Mouse (Mus musculus) CH12F3 (cell line): Measurements from ENCODE around the gene Mmp19.

ENCODE experiments used
- in situ Hi-C: fragments of 300-500 bp; cut with MboI; formaldehyde crosslinking; loops from 2 replicates; pipeline ENCODE4 v1.14.3; 2020; ENCODE audit warnings: low sequenced_read_pairs

Mmp19 gene

DNA sequence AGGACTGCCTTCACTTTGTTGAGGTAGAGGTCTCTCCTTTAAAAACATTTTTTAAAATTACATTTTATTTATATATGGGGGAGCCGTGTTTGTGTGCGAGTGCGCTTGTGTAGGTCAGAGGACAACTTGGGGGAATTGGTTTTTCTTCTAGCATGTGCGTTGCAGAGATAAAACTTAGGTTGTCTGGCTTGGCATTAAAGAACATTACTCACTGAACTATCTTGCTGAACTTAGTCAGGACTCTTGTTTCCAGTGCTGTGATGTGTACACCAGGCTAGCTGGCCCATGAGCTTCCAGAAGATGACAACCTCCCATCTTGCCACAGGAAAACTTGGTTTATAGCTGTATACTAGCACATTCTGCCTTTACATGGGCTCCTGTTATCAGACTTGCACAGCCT, 56.0 kb downstream of the Mmp19 start:
- in situ Hi-C loops: no loop called here

- in situ Hi-C loops: no loop called here
These were observed 57.7 kb downstream of the Mmp19 start for GRCm38 (mm10) chr10:128848426-128848825.

DNA sequence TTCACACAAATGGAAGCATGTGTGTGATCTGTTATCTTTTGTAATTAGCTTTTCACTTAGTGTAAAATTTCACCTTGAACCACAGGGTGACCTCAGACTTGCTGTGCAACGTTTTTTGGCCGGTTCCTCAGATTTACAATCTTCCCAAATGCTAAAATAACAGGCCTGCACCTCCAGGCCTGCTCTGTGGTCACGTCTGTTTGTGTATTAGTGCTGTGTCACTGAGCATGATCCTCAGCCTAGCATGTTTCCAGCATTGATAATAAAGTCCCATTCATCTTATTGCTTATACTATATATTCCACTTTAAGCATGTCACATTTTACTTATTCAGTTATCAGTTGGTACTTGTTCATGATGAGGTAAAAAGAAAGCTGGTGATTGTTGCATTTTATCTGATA, 59.6 kb downstream of the Mmp19 start:
- in situ Hi-C loops: no loop called here
